Mouse (Mus musculus) liver, embryonic 14.5 days (tissue): ENCODE measurements around the gene Adssl1.

ENCODE experiments used
- CTCF ChIP-seq: IDR thresholded peaks from 2 replicates; pipeline ENCODE4 v1.5.1; 2016; ENCODE audit warnings: antibody characterized with exemption, low read depth, control low read depth
- EP300 ChIP-seq: IDR thresholded peaks from 2 replicates; pipeline ENCODE4 v1.6.1; 2016; ENCODE audit warnings: antibody characterized with exemption, low read depth

GRCm38 (mm10) chr12:112618981-112619685 lies 712 bp upstream of the Adssl1 start:
- no peak for TF ChIP-seq EP300
- TF ChIP-seq CTCF, result no peak
